Mouse (Mus musculus): ENCODE results near the gene Fam71e2. TPM values are rescaled to one million over a fixed set of nuclear protein-coding genes. Genes with fewer than 3 reads are reported as not detected.

The Fam71e2 gene
- total RNA-seq (2023), result not detected

DNA sequence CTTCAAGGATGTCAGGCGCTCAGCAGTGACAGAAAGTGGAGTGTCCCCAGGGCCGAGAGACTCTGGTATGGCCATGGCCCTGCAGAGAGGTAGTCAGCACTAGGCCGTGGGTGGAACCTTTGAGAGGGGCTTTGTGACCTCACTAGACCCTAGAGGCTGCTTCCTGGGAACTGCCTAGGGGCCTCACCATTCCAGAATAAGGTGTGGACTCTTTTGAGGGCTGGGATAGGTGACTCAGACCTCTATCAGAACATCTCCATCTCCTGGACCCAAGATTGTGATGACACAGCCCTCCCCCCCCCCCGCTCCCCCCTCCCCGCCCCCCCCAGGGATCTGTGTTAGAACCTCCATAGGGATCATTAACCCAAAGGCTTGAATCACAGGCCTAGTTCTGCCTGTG, at the start of gene Fam71e2:
Gene Fam71e2, minus strand, starts transcription at position 101 of the 400 bp plus-strand sequence.

DNA sequence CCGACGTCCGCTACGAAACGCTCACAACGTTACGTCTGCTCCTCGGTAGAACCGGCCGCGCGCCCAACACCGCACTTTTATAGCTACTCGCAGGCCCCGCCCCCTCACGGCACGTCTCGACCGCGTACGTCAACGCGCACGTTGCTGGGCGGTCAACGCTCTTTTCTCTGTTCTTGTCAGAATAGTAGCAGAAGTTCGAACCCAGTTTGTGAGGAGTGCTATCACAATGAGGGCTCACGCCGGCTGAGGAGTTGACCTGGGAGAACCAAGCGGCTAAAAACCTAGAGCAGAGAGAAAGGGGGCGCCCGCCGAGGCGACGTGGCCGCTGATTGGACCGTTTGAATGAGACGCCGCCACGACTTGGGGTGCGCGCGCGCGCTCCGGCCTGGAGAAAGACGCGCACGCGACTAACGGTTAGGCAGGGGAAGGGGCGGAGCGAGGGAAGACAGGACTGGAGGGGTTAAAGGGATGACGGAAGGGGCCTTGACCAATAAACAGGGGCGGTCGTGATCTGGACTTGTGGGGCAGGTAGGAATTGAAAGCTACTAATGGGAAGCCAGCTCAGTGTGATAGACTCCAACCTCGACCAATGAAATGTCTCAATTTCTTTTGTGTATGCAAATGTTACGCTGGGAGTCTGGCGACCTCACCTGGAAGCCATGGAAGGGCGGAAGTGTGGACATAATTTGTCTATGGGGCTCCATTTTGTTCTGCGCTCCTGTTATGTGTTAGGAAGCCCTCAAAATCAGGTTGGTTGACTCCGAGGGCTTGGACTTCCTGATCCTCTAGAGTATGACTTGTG, 41.4 kb upstream of the Fam71e2 start, which contains the start of gene Ube2s:
Gene Ube2s, minus strand, starts transcription at position 288 of the 802 bp plus-strand sequence.

DNA sequence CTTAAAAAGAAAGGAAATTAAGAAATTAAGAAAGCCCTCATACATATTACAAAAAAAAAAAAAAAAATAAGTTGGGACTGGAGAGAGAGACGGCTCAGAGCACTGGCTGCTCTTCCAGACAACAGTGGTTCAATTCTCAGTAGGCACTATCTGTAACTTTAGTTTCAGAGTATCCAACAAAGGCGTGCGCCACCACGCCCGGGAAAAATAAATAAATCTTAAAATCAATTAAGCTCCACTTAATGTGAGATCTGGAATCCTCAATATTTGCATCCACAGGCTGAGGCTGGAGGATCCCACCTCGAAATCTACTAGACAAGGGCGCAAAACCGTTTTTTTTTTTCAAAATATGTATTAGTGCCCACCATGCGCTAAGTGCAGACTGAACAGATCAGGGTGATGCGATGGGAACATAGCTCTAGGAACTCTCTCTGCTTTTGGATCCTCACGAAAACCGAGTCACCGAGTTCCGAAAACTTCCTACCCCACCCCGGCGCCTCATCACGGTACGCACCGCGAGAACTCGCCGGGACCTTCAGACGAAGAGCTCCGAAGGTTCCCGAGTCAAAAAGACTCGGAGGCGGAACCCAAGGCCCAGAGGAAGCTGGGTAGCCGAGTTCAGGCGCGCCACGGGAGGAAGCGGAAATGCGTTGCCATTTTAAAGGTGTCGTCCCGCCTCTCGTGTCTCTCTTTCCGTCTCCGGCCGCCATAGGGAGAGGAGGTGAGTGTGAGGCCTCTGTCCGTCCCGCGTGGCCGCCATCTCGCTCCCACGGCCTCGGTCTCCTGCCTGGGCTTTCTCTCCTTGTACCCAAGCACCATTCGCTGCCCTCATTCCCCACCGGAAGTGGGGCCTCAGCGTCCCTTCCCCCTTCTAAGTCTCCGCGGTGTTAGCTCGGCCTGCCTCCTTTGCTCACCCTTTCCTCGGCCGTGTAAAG, 21.4 kb upstream of the Fam71e2 start, which contains the start of gene Rpl28:
Gene Rpl28, plus strand, starts transcription at position 597 of the 935 bp plus-strand sequence.

DNA sequence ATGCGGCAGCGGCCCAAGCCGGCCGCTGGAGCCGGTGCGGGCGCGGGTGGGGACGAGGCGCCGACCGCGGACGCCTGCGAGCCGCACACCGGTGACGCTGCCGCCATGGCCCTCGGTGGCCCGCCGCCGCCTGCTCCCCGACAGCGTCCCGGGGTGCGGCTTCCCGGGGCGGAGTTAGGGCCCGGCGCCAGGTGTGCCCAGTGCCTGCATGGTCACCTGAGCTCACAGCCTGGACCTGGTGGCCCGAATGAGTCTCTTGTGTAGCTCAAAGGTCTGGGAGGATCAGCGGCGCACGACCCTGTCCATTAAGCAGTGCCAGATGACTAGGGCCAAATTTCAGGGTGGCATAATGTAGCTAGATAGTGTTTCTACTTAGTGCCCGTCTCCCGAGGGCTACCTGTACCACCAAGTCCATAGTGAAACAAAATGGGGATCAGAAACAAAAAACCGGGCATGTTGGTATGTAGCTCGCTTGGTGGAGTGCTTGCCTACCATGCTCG, 18.4 kb upstream of the Fam71e2 start, which contains the start of gene Tmem238:
Gene Tmem238, minus strand, starts transcription at position 221 of the 500 bp plus-strand sequence.

DNA sequence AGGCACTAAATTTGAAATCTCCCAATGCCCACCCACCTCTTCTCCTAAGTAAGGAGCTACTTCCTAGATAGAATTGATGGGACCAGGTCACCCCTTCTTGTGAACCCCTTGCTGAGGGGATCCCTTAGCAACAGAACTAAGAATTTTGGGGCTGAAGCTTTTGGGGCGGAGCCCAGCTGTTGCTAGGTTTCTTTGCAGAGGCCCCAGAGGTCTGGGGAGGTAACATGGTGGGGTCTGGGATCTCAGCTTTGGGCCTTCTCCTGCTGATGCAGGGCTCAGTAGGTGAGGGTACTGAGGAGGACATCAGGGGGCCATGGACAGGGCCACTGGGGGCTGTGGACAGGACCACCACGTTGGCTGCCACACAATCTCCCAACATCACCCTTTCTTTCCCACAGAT, 11.7 kb upstream of the Fam71e2 start, which contains the start of the genes Il11 and Tmem190:
Gene Il11, minus strand, starts transcription at position 101 of the 400 bp plus-strand sequence.
Gene Tmem190, plus strand, starts transcription at position 179 of the 400 bp plus-strand sequence.

DNA sequence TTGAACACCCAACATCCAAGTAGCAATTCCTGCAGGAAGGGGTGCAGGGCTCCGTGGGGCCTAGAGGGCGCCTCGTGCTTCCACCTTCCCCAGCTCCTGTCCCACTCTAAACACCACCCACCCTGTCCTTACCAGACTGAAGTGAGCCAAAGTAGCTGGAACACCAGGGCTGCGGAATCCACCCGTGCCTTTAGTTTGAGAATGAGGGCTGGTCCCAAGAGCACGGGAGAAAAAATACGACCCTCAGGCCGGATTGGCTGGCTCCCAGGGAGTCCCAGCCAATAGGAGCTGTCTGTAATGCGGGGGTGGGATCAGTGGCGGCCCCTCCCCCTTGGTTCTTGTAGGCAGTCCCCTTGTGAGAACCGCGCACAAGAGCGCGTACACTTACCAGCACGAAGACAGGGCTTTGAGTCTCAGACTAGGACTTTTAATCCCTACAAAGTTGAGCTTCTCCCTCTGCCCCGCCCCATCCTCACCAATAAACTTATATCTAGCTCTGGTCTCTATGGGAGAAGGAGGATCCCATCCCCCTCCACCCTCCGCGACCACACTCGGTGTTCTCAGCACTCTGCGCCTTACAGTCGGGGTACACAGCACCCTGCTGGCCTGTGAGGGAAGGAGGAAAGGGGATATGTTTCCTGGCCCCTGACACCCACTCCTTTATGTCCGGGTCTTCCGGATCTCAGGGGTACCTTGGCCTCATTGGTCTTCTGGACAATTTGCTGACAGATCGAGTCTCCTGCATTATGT, 18.1 kb downstream of the Fam71e2 start, which contains the start of gene Cox6b2:
Gene Cox6b2, minus strand, starts transcription at position 274 of the 750 bp plus-strand sequence.

DNA sequence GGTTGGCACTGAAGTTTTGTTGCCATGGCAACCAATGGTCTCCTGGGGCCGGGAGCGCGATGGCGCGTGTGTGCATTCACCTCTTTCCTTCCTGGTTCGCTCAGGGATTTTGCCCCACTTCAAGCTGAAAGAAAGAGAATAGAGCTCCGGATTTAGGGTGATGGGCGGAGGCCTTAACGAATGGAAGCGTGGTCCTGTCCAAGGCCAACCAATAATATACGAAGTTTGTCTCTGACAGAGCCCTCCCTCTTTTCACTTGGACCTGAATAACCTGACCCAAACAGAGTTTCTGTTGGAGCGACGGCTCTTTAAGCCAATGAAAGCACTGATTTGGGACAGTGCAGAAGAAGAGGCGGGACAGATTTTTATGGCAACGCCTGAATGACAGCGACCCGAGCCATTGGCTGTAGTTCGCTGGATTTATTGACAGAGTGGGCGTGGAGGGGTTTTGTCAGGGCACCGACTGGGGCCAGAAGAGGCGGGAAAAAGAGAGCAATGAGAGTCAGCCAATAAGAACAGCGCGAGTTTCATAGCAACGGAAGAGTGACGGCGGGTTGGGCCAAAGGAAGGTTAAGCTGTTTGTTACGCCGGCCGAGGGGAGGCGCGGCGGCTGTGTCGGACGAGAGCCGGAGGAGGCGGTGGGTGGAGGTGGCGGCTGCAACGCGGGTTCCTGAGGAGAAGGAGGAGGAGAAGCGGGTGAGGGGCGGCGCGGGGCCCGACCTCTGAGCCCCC, 31.4 kb downstream of the Fam71e2 start, which contains the start of gene Kmt5c:
Gene Kmt5c, plus strand, starts transcription at position 572 of the 732 bp plus-strand sequence.

DNA sequence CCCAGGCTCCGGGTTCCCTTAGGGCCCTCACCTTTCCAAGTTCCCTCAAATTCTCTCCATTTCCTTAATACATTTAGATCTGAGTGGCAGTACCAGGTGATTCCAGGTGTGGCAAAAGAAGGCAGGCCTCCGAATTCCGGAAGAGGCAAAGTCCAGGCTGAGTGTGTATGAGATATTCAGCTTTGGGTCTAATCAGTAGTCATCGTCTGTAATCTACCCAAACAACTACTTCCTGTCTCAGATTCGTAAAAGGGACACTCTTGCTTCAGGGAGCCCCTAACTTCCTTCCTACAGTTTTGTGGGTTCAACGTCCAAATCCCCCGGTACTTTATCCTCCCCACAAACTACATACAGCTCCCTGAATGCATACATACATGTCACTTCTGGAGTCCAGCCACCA, 45.9 kb downstream of the Fam71e2 start, which contains the start of gene Tmem150b:
Gene Tmem150b, minus strand, starts transcription at position 81 of the 400 bp plus-strand sequence.

Other genes with a start within 250 kb of the Fam71e2 start
- 1 to 10 TPM; 1.1 to 1.2 TPM for gene Tnni3, start 247.1 kb downstream of the Fam71e2 start, total RNA-seq (2023)
- gene Dnaaf3, start 238.8 kb downstream of the Fam71e2 start, total RNA-seq (2023), result under 1 TPM; 0.31 to 0.71 TPM
- gene Syt5, start 223.8 kb downstream of the Fam71e2 start, total RNA-seq (2023), result not detected
- not detected for gene Ptprh, start 167.3 kb downstream of the Fam71e2 start, total RNA-seq (2023)
- gene Tmem86b, start 139.9 kb downstream of the Fam71e2 start, total RNA-seq (2023), result 10 to 100 TPM; 17.4 to 23.2 TPM
- 100 to 1,000 TPM; 146 to 160 TPM for gene Ppp6r1, start 112.3 kb downstream of the Fam71e2 start, total RNA-seq (2023)
- gene Hspbp1, start 86.2 kb downstream of the Fam71e2 start, total RNA-seq (2023), result 10 to 100 TPM; 15.2 to 16.2 TPM
- not detected for gene Brsk1, start 80.7 kb downstream of the Fam71e2 start, total RNA-seq (2023)
- 10 to 100 TPM; 18.1 to 22.3 TPM for gene Tmem150b, start 46.1 kb downstream of the Fam71e2 start, total RNA-seq (2023)
- 10 to 100 TPM; 96.3 to 97.7 TPM for gene Kmt5c, start 31.2 kb downstream of the Fam71e2 start, total RNA-seq (2023)
- gene Cox6b2, start 18.2 kb downstream of the Fam71e2 start, total RNA-seq (2023), result 10 to 100 TPM; 25.0 to 29.5 TPM
- not detected for gene Il11, start 11.6 kb upstream of the Fam71e2 start, total RNA-seq (2023)
- gene Tmem190, start 11.6 kb upstream of the Fam71e2 start, total RNA-seq (2023), result not detected
- gene Tmem238, start 18.4 kb upstream of the Fam71e2 start, total RNA-seq (2023), result 1 to 10 TPM; 1.1 to 3.2 TPM
- gene Rpl28, start 21.6 kb upstream of the Fam71e2 start, total RNA-seq (2023), result 100 to 1,000 TPM; 921 to 945 TPM
- gene Ube2s, start 41.3 kb upstream of the Fam71e2 start, total RNA-seq (2023), result 100 to 1,000 TPM; 187 to 214 TPM
- not detected for gene Shisa7, start 73.4 kb upstream of the Fam71e2 start, total RNA-seq (2023)
- 1 to 10 TPM; 2.8 to 6.7 TPM for gene Isoc2b, start 99.0 kb upstream of the Fam71e2 start, total RNA-seq (2023)
- 10 to 100 TPM in 1 of 2 experiments, 1 to 10 TPM in 1; 8.7 to 10.1 TPM for gene Isoc2a, start 105.9 kb upstream of the Fam71e2 start, total RNA-seq (2023)
- gene Gm36210, start 135.2 kb upstream of the Fam71e2 start, total RNA-seq (2023), result not detected
- 10 to 100 TPM; 13.2 to 15.5 TPM for gene Zfp628, start 143.9 kb upstream of the Fam71e2 start, total RNA-seq (2023)
- 1 to 10 TPM; 2.1 to 3.2 TPM for gene Nat14, start 150.7 kb upstream of the Fam71e2 start, total RNA-seq (2023)
- gene Ssc5d, start 154.5 kb upstream of the Fam71e2 start, total RNA-seq (2023), result not detected
- gene Sbk2, start 193.1 kb upstream of the Fam71e2 start, total RNA-seq (2023), result not detected
- gene Sbk3, start 199.9 kb upstream of the Fam71e2 start, total RNA-seq (2023), result not detected
- 1 to 10 TPM; 2.8 to 3.5 TPM for gene Zfp579, start 224.9 kb upstream of the Fam71e2 start, total RNA-seq (2023)
- 10 to 100 TPM; 13.0 to 20.8 TPM for gene Zfp524, start 243.1 kb upstream of the Fam71e2 start, total RNA-seq (2023)
- 10 to 100 TPM; 33.3 to 36.3 TPM for gene Fiz1, start 243.4 kb upstream of the Fam71e2 start, total RNA-seq (2023)
- not detected for gene Gm44973, start 244.2 kb upstream of the Fam71e2 start, total RNA-seq (2023)
- gene Zfp865, start 249.1 kb upstream of the Fam71e2 start, total RNA-seq (2023), result 10 to 100 TPM; 31.9 to 37.3 TPM
- under 1 TPM in 1 of 2 experiments, not detected in 1; 0.56 TPM for gene Ccdc106, start 249.3 kb upstream of the Fam71e2 start, total RNA-seq (2023)